Mouse (Mus musculus): ENCODE results near the gene 1700020N15Rik.
"Not testable (repeated sequence)": the region's sequence is repeated elsewhere in the genome, so short reads cannot be mapped to it uniquely, and the experiment has no call there.

Gene 1700020N15Rik

GRCm38 (mm10) chrX:69945000-69945399 is at the start of gene 1700020N15Rik:
Gene 1700020N15Rik (plus strand): TSS chrX:69945300.
- DNase-seq (ENCODE audit: low spot score): not testable (repeated sequence)

GRCm38 (mm10) chrX:69976790-69977579 is 31.9 kb downstream of the 1700020N15Rik start:
- DNase-seq (ENCODE audit: low spot score): no peak

Data from layer of hippocampus, adult 11-12 months (tissue).